Mouse (Mus musculus): ENCODE measurements at regions not wholly inside any gene's neighbourhood (a gene's known extent, or its start where the extent isn't known, plus 50 kb on each side); places are given as distances from the start of the nearest gene placed in this dataset.
"Not testable (repeated sequence)": the region's sequence is repeated elsewhere in the genome, so short reads cannot be mapped to it uniquely, and the experiment has no call there.

GRCm38 (mm10) chr17:31732176-31732880 lies 54.7 kb downstream of the Cryaa start:
- DNase-seq (ENCODE audit: extremely low read depth, insufficient read length, low spot score) = no peak

- DNase-seq (ENCODE audit: extremely low read depth, insufficient read length, low spot score) = no peak
Measured at GRCm38 (mm10) chr17:31734521-31734920, 56.9 kb downstream of the Cryaa start.

- DNase-seq (ENCODE audit: extremely low read depth, insufficient read length, low spot score) = no peak
Measured at GRCm38 (mm10) chr17:31736716-31737115, 59.1 kb downstream of the Cryaa start.

GRCm38 (mm10) chr17:31738249-31738648 lies 60.6 kb downstream of the Cryaa start:
- no peak for DNase-seq (ENCODE audit: extremely low read depth, insufficient read length, low spot score)

GRCm38 (mm10) chr17:31739586-31739985 lies 62.0 kb downstream of the Cryaa start:
- DNase-seq (ENCODE audit: extremely low read depth, insufficient read length, low spot score) = no peak

- DNase-seq (ENCODE audit: extremely low read depth, insufficient read length, low spot score) = no peak
Measured at GRCm38 (mm10) chr17:31740059-31740458, 62.5 kb downstream of the Cryaa start.

- DNase-seq (ENCODE audit: extremely low read depth, insufficient read length, low spot score) = no peak
Measured at GRCm38 (mm10) chr17:31743656-31744055, 66.0 kb downstream of the Cryaa start.

GRCm38 (mm10) chr17:31746198-31747111 lies 68.8 kb downstream of the Cryaa start:
- peak; percentile 84 for DNase-seq (ENCODE audit: extremely low read depth, insufficient read length, low spot score)

GRCm38 (mm10) chr17:31747563-31747962 lies 70.0 kb downstream of the Cryaa start:
- DNase-seq (ENCODE audit: extremely low read depth, insufficient read length, low spot score) = peak; percentile 44

GRCm38 (mm10) chr17:31748158-31748557 lies 70.6 kb downstream of the Cryaa start:
- DNase-seq (ENCODE audit: extremely low read depth, insufficient read length, low spot score) = no peak

GRCm38 (mm10) chr17:31748971-31749370 lies 71.4 kb downstream of the Cryaa start:
- DNase-seq (ENCODE audit: extremely low read depth, insufficient read length, low spot score) = no peak

- no peak for DNase-seq (ENCODE audit: extremely low read depth, insufficient read length, low spot score)
Measured at GRCm38 (mm10) chr17:31751262-31751661, 73.7 kb downstream of the Cryaa start.

- no peak for DNase-seq (ENCODE audit: extremely low read depth, insufficient read length, low spot score)
Measured at GRCm38 (mm10) chr17:31753113-31753858, 75.7 kb downstream of the Cryaa start.

- no peak for DNase-seq (ENCODE audit: extremely low read depth, insufficient read length, low spot score)
Measured at GRCm38 (mm10) chr17:31753859-31754229, 76.2 kb downstream of the Cryaa start.

- no peak for DNase-seq (ENCODE audit: extremely low read depth, insufficient read length, low spot score)
Measured at GRCm38 (mm10) chr17:31760465-31760864, 82.9 kb downstream of the Cryaa start.

- DNase-seq (ENCODE audit: extremely low read depth, insufficient read length, low spot score) = no peak
Measured at GRCm38 (mm10) chr17:31763078-31763477, 85.5 kb downstream of the Cryaa start.

- no peak for DNase-seq (ENCODE audit: extremely low read depth, insufficient read length, low spot score)
Measured at GRCm38 (mm10) chr17:31766779-31767697, 88.6 kb downstream of the Sik1 start.

- no peak for DNase-seq (ENCODE audit: extremely low read depth, insufficient read length, low spot score)
Measured at GRCm38 (mm10) chr17:31772201-31772820, 83.3 kb downstream of the Sik1 start.

- not testable (repeated sequence) for DNase-seq (ENCODE audit: extremely low read depth, insufficient read length, low spot score)
Measured at GRCm38 (mm10) chr17:31773882-31774281, 81.7 kb downstream of the Sik1 start.

GRCm38 (mm10) chr17:31775037-31775436 lies 80.6 kb downstream of the Sik1 start:
- DNase-seq (ENCODE audit: extremely low read depth, insufficient read length, low spot score) = no peak

Measured in 3134 (cell line).